Mouse (Mus musculus) thymus, postnatal 25 days (tissue): Measurements from ENCODE around the gene Slc25a23.

ENCODE experiments used
- DNase-seq: peaks from one replicate; pipeline ENCODE4 v3.0.0; 2022

The Slc25a23 gene

DNA sequence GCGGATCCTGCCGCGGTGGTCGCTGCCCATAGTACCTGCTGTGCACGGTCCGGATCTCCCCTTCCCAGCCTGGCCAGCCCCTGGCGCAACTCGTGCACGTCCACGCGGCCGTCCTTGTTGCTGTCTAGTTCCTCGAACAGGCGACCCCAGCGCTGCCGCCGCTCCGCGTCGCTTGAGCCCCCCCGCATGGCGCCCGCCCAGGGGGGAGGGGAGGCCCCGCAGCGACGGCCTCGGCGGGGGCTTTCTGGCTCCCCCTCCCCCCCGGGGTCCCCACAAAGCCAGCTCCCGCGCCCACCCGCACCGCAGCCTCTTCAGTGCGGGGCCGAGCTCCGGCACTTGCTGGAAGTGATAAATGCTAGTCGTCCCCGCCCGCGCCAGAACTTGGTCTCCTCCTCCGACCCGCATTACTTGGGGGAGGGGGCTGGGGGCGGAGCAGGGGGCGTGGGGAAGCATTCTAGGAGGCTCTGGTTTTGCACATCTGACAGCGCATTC, at the start of gene Slc25a23:
Slc25a23 (minus strand) TSS at position 378 of the 492 bp plus-strand sequence.
- DNase-seq, result peak; percentile 77

DNA sequence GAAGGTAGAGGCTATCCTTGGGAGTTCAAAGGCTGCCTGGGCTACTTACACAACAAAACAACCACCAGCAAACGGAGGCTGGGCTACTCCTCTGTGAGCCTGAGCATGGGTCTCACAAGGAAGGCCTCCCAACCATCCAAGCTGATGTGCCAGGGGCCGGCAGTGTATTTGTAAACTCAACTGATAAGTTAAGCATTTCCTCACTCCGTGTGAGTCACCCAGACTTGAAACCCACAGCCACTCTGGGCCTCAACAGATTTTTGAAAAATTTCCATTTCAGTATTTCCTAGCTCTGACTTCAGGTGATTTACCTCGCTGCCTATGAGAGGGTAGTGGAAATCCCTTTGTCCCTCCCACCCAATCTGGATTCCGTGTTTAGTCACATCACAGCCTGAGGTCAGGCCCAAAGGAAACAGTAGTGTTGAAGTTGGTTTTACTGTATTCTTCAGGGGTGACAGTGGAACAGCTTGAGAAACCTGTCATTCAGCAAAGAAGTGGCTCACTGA, 49.1 kb upstream of the Slc25a23 start:
- no peak for DNase-seq

DNA sequence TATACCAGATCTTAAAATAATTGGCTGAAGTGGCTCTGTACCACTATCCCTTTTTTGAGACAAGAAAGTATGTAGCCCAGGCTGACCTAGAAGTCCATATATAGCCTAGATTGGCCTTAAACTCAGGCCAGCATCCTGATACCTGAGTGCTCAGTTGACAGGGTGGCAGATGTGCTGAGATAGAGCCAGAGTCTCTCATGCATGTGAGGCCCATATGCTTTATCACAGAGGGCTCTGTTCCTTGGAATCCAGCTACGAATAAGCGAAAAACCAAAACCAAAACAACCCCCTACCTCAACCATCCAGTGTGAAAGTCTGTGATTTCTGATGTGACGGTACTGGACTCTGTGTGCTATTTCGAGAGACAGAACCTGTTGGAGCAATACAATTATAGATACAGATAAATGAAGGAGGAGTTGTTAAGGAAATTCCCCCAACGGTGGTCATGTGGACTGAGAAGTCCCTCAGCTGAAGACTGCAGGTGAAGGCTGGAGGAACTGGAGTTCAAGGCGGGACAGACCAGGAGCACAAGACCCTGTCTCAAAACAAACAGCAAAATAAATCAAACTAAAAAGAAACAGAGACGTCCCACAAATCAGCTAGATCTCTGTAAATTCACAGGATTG, 48.5 kb upstream of the Slc25a23 start:
- DNase-seq, result no peak

DNA sequence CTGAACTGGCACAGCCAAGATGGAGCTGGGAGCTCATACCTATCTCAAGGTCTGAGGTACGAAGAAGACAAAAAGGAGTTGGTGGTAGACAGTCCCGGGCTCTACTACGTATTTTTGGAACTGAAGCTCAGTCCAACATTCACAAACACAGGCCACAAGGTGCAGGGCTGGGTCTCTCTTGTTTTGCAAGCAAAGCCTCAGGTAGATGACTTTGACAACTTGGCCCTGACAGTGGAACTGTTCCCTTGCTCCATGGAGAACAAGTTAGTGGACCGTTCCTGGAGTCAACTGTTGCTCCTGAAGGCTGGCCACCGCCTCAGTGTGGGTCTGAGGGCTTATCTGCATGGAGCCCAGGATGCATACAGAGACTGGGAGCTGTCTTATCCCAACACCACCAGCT, 47.4 kb upstream of the Slc25a23 start:
- DNase-seq, result no peak

DNA sequence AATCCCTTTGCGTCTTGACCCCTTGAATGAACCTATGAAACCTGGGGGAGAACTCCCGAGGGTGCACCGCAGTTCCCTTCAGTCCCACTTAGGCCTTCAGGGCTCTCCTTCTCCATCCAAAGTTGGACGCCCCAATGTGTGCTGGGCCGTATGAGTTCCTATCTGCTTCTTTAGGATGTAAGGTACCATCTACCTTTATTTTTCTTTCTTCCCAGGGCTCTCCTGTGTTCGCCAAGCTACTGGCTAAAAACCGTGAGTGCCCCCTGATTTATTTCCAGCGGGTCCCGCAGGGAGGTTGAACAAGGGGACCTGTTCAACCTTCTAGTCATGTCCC, 46.3 kb upstream of the Slc25a23 start:
- no peak for DNase-seq

DNA sequence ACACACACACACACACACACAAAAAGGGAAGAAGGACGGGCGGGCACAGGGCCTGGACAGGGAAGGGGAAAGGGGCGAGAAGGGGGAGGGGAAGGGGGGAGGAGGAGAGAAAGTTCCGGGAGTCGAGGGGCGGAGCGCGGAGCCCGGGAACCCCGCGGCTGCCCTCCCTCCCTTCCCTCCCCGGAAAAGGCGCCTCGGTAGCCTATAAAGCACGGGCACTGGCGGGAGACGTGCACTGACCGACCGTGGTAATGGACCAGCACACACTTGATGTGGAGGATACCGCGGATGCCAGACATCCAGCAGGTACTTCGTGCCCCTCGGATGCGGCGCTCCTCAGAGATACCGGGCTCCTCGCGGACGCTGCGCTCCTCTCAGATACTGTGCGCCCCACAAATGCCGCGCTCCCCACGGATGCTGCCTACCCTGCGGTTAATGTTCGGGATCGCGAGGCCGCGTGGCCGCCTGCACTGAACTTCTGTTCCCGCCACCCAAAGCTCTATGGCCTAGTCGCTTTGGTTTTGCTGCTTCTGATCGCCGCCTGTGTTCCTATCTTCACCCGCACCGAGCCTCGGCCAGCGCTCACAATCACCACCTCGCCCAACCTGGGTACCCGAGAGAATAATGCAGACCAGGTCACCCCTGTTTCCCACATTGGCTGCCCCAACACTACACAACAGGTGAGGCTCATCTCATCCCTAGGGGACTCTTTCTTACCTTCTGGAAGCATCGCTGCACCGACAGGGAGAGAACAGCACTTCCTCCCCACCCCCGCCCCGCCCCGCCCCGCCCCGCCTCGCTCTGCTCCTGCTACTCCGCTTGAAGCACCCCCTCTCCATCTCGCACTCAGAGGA, 45.7 kb upstream of the Slc25a23 start, which contains the start of gene Tnfsf9:
Tnfsf9 (plus strand) TSS at position 145 of the 854 bp plus-strand sequence.
- DNase-seq, result peak; percentile 42

DNA sequence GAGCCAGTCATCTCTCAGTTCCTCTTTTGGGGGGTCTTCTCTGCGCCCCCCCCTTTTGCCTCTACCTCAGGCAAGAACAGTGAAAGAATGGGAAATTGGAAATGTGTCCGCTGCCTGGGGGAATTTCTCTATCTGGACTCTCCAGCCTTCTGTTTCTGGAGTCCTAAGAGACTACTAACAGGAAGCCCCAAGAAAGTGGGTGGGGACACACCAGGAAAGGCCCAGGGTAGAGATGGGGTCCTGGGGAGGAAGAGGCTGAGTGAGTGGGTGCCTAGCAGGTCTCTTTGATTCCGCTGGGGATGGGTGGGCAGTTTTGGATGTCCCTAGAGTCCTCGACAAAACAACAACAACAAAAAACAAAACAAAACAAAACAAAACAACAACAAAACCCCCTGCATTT, 44.8 kb upstream of the Slc25a23 start:
- no peak for DNase-seq

DNA sequence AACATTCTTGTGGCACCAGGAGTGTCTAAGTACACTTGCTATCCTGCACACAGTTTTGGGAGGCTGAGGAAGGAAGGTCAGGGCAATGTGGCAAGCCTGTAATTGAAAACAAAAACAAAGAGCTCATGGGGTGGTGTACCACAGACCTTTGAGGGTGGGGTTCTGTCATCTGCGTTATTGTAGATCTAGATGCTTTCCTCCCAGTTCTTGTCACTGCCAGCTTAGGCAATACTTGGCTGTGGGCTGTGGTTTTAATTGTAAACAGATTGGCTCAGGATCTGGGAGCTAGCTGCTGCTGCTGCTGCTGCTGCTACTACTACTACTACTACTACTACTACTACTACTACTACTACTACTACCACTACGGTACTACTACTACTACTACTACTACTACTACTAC, 42.6 kb upstream of the Slc25a23 start:
- no peak for DNase-seq

DNA sequence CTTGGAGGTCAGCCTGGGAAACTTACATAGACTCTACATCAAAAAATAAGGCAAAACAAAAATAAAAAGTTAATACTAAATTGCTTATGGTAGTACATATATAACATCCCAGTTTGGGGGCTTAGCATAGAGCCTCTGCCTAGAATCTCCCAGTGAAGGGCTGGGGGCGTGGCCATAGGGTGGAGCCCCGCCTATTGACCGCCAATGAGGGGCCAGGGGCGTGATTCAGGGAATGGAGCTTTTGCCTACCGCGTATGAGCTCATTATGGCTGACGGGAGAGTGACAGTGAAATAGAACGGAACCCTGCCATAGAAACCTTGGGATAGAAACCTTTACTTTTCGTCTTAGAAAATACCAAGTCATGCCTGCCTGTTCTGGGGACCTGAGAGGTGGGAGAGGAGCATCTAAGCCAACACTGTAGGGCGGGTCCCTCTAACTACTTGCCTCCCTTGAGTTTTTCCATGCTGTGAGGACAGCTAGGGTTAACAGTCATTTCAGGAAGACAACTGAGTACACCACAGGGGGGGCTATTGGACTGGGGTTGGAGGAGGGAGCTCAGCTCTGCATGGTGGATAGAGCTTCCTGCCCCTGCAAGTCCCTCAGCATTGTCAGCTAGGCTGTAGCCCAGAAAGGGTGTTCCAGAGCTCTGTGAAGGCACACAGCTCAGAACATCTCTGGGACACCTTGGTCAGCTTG, 40.1 kb upstream of the Slc25a23 start:
- no peak for DNase-seq

DNA sequence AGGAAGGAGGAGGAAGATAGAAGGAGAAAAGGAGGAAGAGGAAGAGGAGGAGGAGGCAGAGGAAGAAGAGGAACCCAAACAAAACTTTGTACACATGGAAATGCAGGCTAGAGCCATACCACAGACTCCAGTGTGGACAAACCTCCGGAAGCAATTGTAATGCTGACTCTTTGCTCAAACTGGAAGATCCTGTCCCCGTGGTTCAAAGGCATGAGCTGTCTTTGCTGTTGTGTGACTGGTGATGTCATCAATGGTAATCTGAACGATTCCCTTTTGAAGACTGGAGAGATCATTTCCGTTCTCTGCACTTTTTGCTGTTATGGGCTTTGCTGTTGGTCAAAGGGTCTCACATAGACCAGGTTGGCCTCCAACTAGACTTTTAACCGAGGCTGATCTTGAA, 38.7 kb upstream of the Slc25a23 start:
- DNase-seq, result no peak

DNA sequence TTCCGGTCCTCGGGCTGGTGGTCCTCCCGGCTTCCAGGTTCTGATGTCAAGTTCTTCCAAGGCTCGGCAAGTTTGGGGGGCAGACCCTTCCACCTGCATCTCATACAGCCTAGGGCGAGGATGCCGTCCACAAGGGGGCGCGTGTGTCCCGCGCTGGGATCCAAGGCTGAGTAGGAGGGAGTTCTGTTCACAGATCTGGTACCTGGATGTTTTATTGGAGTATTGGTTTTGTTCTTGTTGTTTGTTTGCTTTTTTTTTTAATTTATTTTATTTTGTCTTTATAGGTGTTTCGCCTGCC, 36.9 kb upstream of the Slc25a23 start:
- peak; percentile 91 for DNase-seq

DNA sequence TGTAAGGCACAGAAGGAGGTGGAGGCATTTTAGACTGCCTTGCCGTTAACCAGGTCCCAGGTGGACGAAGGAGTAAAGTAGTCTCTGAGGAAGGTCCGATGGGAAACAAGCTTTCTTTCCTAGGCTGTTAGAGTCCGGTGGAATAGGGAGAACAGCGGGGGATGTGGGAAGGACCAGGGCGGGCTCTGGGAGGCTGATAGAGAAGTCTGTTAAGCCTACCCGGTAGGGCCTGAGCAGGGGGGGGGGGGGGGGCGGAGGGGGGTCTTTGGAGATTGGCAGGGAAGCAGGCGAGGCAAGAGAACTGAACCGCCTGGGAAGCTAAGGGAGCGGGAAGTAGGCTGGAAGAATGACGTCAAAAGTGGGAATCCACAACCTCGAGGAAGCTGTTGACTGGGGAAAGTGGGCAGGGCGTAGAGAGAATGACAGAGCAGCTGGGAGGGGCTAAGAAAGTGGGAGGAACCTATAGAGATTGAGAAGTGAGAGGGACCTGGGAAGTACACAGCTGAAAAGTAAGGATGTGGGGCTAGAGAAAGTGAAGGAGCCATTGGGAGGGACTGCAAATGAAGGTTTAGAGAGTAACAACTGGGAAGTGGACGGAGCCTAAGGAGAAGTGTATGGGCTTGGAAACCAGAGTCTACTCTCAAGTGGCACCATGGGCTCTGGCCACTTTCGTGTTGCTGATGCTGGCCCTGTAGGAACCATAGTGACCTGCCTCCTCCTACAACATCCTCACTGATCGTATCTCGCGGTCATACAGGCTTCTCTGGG, 36.4 kb upstream of the Slc25a23 start:
- DNase-seq, result peak; percentile 35

DNA sequence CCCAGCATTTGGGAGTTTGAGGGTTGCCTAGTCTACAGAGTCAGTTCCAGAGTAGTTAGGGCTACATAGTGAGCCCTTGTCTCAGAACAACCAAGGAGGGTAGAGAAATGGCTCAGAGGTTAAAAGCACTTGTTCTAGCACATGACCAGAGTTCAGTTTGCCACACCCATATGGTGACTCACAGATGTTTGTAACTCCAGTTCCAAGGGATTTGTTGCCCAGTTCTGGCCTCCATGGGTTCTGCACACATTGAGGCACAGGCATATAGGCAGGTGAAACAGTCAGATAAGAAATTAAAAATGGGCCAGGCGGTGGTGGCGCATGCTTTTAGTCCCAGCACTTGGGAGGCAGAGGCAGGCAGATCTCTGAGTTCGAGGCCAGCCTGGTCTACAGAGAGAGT, 34.6 kb upstream of the Slc25a23 start:
- DNase-seq, result no peak

DNA sequence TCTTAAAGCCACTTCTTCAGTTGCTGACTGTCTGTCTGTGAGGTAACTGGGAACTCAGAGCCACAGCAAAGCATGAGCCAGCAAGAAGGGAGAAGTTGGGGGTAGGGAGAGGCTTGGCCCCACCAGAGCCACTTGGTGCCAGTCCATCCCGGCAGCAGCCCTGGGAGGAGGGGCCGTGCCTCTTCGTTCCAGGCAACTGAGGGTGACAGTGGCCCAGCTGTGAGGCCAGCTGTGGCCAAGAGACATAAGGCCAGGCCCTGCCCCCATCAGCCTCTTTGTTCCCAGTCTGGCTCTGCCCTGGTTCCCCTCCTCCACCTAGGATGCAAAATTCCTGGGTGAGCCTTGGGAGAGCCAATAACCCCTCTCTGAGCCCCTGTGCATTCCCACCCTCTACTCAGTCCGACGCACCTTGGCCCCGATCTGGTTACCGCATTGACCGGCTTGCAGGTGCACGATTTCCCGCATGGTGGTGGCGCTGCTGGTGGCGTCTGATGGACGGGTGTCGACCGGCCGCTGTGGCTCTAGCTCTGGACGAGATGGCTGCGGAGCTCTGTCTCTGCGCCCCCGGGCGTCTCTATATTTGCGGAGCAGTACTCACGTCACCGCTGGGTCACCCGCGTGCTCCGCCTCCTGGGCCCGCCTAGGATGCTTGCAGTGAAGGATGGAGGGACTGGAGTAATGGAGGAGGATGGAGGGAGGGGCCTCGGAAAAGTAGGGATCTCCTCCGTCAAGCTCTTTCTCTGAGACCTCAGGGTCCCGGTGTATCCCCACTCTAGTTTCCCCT, 27.6 kb upstream of the Slc25a23 start, which contains the start of gene Tubb4a:
Tubb4a (minus strand) TSS at position 734 of the 784 bp plus-strand sequence.
- no peak for DNase-seq

DNA sequence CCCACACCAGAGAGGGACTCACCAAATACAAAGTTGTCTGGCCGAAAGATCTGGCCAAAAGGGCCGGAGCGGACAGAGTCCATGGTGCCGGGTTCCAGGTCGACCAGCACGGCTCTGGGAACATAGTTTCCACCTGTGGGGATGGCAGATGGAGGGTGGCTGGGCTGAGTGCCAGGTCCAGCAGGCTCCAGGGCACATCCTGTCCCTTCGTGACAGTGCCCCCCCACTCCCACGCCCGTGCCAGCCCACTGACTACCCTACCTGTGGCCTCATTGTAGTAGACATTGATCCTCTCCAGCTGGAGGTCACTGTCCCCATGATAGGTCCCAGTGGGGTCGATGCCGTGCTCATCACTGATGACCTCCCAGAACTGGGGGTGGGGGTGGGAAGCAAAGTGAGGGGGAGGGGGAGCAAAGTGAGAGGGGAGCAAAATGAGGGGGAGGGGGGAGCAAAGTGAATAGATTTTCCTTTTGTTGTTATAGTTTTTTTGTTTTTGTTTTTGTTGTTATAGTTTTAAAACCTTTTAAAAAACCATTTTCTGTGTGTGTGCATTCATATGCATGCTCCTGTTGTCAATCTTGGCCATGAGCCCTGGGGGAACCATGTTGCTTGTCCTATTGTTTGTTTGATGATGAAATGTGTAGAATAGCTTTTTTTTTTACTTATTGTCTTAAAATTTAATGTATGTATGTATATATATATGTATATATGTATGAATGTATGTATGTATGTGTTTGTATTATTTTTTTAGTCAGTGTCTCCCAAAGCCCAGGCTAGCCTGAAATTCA, 26.5 kb upstream of the Slc25a23 start:
- no peak for DNase-seq

DNA sequence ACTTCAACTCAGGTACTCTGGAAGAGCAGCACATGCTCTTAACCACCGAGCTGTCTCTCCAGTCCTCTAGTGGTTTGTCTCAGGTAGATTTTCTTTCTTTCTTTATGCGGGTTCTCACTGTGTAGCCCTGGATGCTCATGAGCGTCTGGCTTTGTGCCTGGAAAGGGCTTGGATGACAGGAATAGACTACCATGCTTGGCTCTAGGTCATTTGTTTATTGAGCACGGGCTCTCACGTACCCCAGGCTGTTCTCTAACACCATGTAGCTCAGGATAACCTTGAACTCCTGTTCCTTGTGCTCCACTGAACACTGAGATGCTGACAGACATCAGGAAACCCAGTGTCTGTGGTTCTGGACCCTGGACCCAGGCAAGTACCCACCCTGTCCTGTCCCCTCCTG, 22.8 kb upstream of the Slc25a23 start:
- DNase-seq, result no peak

DNA sequence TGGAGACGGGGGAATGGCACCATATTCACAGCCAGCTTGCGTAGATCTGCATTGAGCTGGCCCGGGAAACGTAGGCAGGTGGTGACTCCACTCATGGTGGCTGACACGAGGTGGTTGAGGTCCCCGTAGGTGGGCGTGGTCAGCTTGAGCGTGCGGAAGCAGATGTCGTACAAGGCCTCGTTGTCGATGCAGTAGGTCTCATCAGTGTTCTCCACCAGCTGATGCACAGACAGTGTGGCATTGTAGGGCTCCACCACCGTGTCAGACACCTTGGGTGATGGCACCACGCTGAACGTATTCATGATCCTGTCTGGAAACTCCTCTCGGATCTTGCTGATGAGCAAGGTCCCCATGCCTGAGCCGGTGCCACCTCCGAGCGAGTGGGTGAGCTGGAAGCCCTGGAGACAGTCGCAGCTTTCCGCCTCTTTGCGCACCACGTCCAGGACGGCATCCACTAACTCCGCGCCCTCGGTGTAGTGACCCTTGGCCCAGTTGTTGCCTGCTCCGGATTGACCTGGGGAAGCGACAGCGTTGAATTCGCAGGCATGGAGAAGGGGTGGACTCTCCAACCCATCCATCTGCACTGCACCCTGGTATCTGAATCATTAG, 21.7 kb upstream of the Slc25a23 start:
- DNase-seq, result no peak

DNA sequence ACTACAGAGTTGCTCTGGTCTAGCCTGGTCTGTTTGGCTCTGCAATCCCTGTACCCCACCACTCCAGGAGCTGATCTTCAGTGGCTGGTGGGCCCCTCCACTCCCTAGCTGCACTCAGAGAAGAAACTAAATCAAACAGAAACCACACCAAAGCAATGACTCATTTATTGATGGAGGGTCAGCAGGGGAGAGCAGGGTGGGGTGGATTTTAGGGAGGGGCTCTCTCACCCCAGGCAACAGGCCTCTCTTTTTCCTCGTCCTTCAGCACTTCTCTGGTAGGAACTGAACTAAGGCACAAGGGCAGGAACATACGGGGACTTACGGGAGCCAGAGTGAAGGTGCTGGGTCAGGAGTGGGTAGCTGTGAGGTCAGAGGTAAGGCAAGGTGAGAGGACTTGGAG, 20.3 kb upstream of the Slc25a23 start:
- no peak for DNase-seq

DNA sequence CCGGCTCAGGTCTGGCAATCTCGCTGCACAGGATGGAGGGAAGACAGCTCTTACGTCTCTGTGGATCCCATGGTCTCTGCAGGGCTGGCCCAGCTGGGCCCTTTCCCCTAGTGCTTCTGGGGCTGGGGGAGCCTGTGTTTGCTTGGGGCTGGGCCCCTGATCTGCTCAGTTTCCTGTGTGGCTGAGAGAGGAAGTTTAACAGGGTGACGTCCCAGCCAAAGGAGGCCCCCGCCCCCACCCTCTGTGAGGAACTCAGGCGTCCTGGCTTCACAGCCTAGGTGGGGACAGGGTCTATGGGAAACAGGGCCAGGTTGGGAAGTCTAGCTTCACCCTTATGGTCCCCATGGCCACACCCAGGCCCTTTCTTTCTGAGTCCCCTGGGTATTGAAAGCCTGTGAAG, 18.7 kb upstream of the Slc25a23 start, which contains the start of gene Dennd1c:
Dennd1c (minus strand) TSS at position 179 of the 400 bp plus-strand sequence.
- DNase-seq, result peak; percentile 87

DNA sequence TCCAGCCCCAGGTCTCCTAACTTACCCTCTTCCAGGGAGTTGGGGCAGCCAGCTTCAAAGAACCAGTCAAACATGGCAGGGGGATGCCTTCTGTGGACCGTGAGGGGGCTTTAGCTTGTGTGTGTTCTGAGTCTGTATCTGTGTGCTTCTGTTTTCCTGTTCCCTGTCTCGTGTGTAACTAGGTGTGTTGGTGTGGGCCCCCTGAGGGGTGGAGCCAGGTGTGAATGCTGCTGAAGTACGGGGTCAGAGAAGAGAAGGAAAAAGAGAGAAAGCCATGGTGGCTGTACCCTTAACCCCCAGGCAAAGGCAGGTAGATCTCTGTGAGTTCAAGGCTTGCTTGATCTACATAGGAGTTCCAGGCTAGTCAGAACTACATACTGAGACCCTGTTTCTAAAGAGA, 17.3 kb upstream of the Slc25a23 start:
- peak; percentile 54 for DNase-seq

DNA sequence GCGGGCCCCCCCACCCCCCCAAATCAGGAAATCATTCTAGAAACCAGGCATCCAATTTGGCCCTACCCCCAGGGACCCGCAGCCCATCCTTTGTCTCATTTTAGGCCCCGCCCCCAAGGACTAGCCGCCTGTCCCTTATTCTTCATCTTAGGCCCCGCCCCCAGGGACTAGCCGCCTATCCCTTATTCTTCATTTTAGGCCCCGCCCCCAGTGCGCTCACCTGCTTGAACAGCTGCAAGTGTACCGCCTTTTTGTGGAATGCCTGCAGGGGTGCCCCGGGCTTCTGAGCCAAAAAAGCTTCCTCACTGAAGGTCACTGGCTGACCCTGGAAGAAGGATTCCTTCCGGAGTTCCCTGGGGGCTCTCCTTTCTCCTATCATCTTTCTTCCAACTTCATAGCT, 11.0 kb upstream of the Slc25a23 start:
- DNase-seq, result no peak
